ENCODE assay signal across 23 mouse cellular contexts in the genomic region with DNA sequence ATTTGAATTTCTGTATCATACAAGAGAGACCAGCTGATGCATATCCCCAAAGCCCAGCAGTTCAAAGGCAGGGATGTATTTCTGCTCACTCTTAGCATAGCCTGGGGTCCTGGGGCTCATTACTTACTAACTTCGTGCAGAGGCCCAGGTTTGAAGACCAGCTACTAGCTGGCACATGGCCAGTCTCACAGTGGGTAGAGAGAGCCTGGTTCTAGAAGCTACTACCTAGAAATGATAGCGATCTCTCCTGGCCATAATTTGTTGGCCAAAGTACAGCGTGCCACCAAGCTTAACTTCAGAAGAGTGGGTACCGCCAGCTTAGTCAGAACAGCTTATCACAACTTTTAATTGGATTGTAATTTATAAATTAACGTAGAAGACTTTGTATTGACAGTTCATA. TPM values are rescaled to one million over a fixed set of nuclear protein-coding genes. Genes with fewer than 3 reads are reported as not detected.
DNase-seq lines count a peak whose midpoint lies in the region; ATAC-seq and TF ChIP-seq lines count a peak whose summit lies in the region.
"Had no signal": no experiment of that assay in that cellular context is flagged by ENCODE, and none has a peak within 500 bp of the region (broad histone marks: within the 10 kb centered on the region; RNA-seq: fewer than 3 reads in every experiment).

No protein-coding gene starts in this region.

- no peak for TF ChIP-seq CTCF in intestine, postnatal 0 days (IDR thresholded peaks at IDR 0.05; ENCODE audit: low read depth)
- no peak for TF ChIP-seq CTCF in stomach, postnatal 0 days (IDR thresholded peaks at IDR 0.05; ENCODE audit: low read depth)

- no peaks in the 10 kb centered on the region for H3K9me3 ChIP-seq in intestine, postnatal 0 days (ENCODE audit: control insufficient read depth)
- no peaks in the 10 kb centered on the region for H3K9me3 ChIP-seq in intestine, embryonic 15.5 days
- H3K9me3 ChIP-seq in stomach, embryonic 16.5 days (replicated peaks; ENCODE audit: control insufficient read depth, low read length): no peaks in the 10 kb centered on the region
- H3K9me3 ChIP-seq in stomach, postnatal 0 days (ENCODE audit: control insufficient read depth, low read length): no peaks in the 10 kb centered on the region
- H3K9me3 ChIP-seq: embryonic facial prominence, embryonic 10.5 days; embryonic facial prominence, embryonic 12.5 days; forebrain, embryonic 13.5 days; forebrain, embryonic 15.5 days; G1E had no signal

- H3K4me3 ChIP-seq in intestine, postnatal 0 days (ENCODE audit: low read depth, low read length): no peak overlapping the region
- no peak overlapping the region for H3K4me3 ChIP-seq in intestine, embryonic 15.5 days (replicated peaks)
- no peak overlapping the region for H3K4me3 ChIP-seq in stomach, embryonic 16.5 days (replicated peaks; ENCODE audit: low read length)
- no peak overlapping the region for H3K4me3 ChIP-seq in stomach, postnatal 0 days (ENCODE audit: low read depth, low read length)
- H3K4me3 ChIP-seq: embryonic facial prominence, embryonic 10.5 days; embryonic facial prominence, embryonic 12.5 days; forebrain, embryonic 13.5 days; forebrain, embryonic 15.5 days had no signal

- peak; percentile 61 to 73 for DNase-seq in cerebellum, postnatal 10 days
- no peak for DNase-seq in cerebellum, adult 11-12 months
- DNase-seq in kidney, postnatal 25 days: peak; percentile 27 to 50
- no peak for DNase-seq in kidney, adult 11 months
- no peak for DNase-seq in stomach, postnatal 0 days (ENCODE audit: low spot score)
- DNase-seq: adrenal gland, adult 8-10 months; adrenal gland, postnatal 14 days; adrenal gland, postnatal 36 days; B cell, adult 2 months; cerebellum, adult 9-10 months; forebrain, postnatal 0 days had no signal

- H3K36me3 ChIP-seq in intestine, postnatal 0 days (ENCODE audit: control insufficient read depth, insufficient read depth): peaks cover 39% of the 10 kb centered on the region
- H3K36me3 ChIP-seq in intestine, embryonic 15.5 days: peaks cover 27% of the 10 kb centered on the region
- peaks cover 10% of the 10 kb centered on the region; the same call in 1 of the 2 replicates for H3K36me3 ChIP-seq in stomach, embryonic 16.5 days (ENCODE audit: control insufficient read depth, insufficient read depth, low read length)
- H3K36me3 ChIP-seq in stomach, postnatal 0 days (ENCODE audit: control insufficient read depth, insufficient read depth, low read length): peaks cover 20% of the 10 kb centered on the region

- H3K4me2 ChIP-seq in intestine, postnatal 0 days (replicated peaks; ENCODE audit: low read depth): no peak overlapping the region
- no peak overlapping the region for H3K4me2 ChIP-seq in intestine, embryonic 15.5 days (replicated peaks)
- H3K4me2 ChIP-seq in stomach, embryonic 16.5 days (ENCODE audit: low read depth, low read length): no peak overlapping the region
- no peak overlapping the region for H3K4me2 ChIP-seq in stomach, postnatal 0 days (replicated peaks; ENCODE audit: low read depth)
- H3K4me2 ChIP-seq: embryonic facial prominence, embryonic 12.5 days; forebrain, embryonic 13.5 days; forebrain, embryonic 15.5 days had no signal

- ATAC-seq in intestine, postnatal 0 days: peak; percentile 70
- ATAC-seq in intestine, embryonic 15.5 days: no peak
- no peak for ATAC-seq in stomach, embryonic 16.5 days (ENCODE audit: insufficient read depth, low FRiP score)
- ATAC-seq in stomach, postnatal 0 days (ENCODE audit: low FRiP score, low TSS enrichment): no peak
- ATAC-seq: activated CD4-positive, CD25-positive, alpha-beta regulatory T cell, adult 4 months; CD4-positive, CD25-positive, alpha-beta regulatory T cell, adult 4 months; forebrain, embryonic 13.5 days; forebrain, embryonic 15.5 days; forebrain, postnatal 0 days; Patski had no signal

- no peaks in the 10 kb centered on the region for H3K4me1 ChIP-seq in intestine, postnatal 0 days (replicated peaks; ENCODE audit: control insufficient read depth, insufficient read depth, low read length)
- no peaks in the 10 kb centered on the region for H3K4me1 ChIP-seq in intestine, embryonic 15.5 days (replicated peaks)
- no peaks in the 10 kb centered on the region for H3K4me1 ChIP-seq in stomach, embryonic 16.5 days (ENCODE audit: control insufficient read depth, insufficient read depth, low read length)
- H3K4me1 ChIP-seq in stomach, postnatal 0 days (replicated peaks; ENCODE audit: control insufficient read depth, insufficient read depth): no peaks in the 10 kb centered on the region
- H3K4me1 ChIP-seq: embryonic facial prominence, embryonic 10.5 days; embryonic facial prominence, embryonic 12.5 days had no signal

- 55% methylated on average over 5 of the region's 5 CpGs for WGBS in intestine, postnatal 0 days
- 80% methylated on average over 5 of the region's 5 CpGs for WGBS in intestine, embryonic 15.5 days
- WGBS in stomach, embryonic 16.5 days: 91% methylated on average over 5 of the region's 5 CpGs
- 81% methylated on average over 5 of the region's 5 CpGs for WGBS in stomach, postnatal 0 days

- no peak for TF ChIP-seq EP300 in stomach, postnatal 0 days (optimal IDR thresholded peaks at IDR 0.05)

- H3K27me3 ChIP-seq in intestine, postnatal 0 days (replicated peaks; ENCODE audit: control insufficient read depth, insufficient read depth, low read length): no peaks in the 10 kb centered on the region
- no peaks in the 10 kb centered on the region for H3K27me3 ChIP-seq in intestine, embryonic 15.5 days (replicated peaks)
- no peaks in the 10 kb centered on the region for H3K27me3 ChIP-seq in stomach, embryonic 16.5 days (ENCODE audit: control insufficient read depth, insufficient read depth, low read length)
- H3K27me3 ChIP-seq in stomach, postnatal 0 days (ENCODE audit: control insufficient read depth, insufficient read depth, low read length): no peaks in the 10 kb centered on the region
- H3K27me3 ChIP-seq: CH12.LX; embryonic facial prominence, embryonic 12.5 days; forebrain, embryonic 13.5 days; forebrain, embryonic 15.5 days; Patski had no signal

- H3K27ac ChIP-seq in intestine, postnatal 0 days (ENCODE audit: low read depth, low read length): 0 out of 2 replicates have a peak overlapping the region, but pooled peaks have one; percentile 4
- no peak overlapping the region for H3K27ac ChIP-seq in intestine, embryonic 15.5 days
- H3K27ac ChIP-seq in stomach, embryonic 16.5 days (ENCODE audit: low read length): peak overlapping the region; percentile 1; the same call in 1 of the 2 replicates
- H3K27ac ChIP-seq in stomach, postnatal 0 days (replicated peaks): no peak overlapping the region
- H3K27ac ChIP-seq: embryonic facial prominence, embryonic 10.5 days; embryonic facial prominence, embryonic 12.5 days; forebrain, embryonic 13.5 days; forebrain, embryonic 15.5 days had no signal

- H3K9ac ChIP-seq in intestine, postnatal 0 days (ENCODE audit: low read depth, low read length): no peak overlapping the region
- H3K9ac ChIP-seq in intestine, embryonic 15.5 days: no peak overlapping the region
- H3K9ac ChIP-seq in stomach, embryonic 16.5 days (ENCODE audit: low read length): no peak overlapping the region
- no peak overlapping the region for H3K9ac ChIP-seq in stomach, postnatal 0 days (ENCODE audit: low read length)
- H3K9ac ChIP-seq: embryonic facial prominence, embryonic 12.5 days; forebrain, embryonic 13.5 days; forebrain, embryonic 15.5 days; forebrain, postnatal 0 days had no signal

RNA-seq across cellular contexts. Expression of gene Abhd2, which starts 55.8 kb away (rescaled TPM):
- 34.8 and 36.2 TPM in 2 replicates for polyA plus RNA-seq in intestine, postnatal 0 days (2015; fragmentation: Nextera tagmentation; extraction: Ambion mirVana)
- polyA plus RNA-seq in intestine, embryonic 15.5 days (2015; fragmentation: Nextera tagmentation; extraction: Ambion mirVana): 14.3 and 16.3 TPM in 2 replicates
- 13.8 and 15.7 TPM in 2 replicates for polyA plus RNA-seq in stomach, embryonic 16.5 days (2015; fragmentation: Nextera tagmentation; extraction: Ambion mirVana)
- polyA plus RNA-seq in stomach, postnatal 0 days (2015; fragmentation: Nextera tagmentation; extraction: Ambion mirVana): 24.6 and 27.5 TPM in 2 replicates

RNA-seq across cellular contexts. Expression of gene Rlbp1, which starts 58.1 kb away (rescaled TPM):
- polyA plus RNA-seq in intestine, postnatal 0 days (2015; fragmentation: Nextera tagmentation; extraction: Ambion mirVana): 0.20 and 0.37 TPM in 2 replicates
- polyA plus RNA-seq in intestine, embryonic 15.5 days (2015; fragmentation: Nextera tagmentation; extraction: Ambion mirVana): 0.24 and 0.29 TPM in 2 replicates
- 0.44 and 0.75 TPM in 2 replicates for polyA plus RNA-seq in stomach, embryonic 16.5 days (2015; fragmentation: Nextera tagmentation; extraction: Ambion mirVana)
- polyA plus RNA-seq in stomach, postnatal 0 days (2015; fragmentation: Nextera tagmentation; extraction: Ambion mirVana): 0.16 and 0.28 TPM in 2 replicates
- polyA plus RNA-seq: CD4-positive, CD25-positive, alpha-beta regulatory T cell, adult 4 months; G1E; Patski had no signal

Comparison
In these comparisons a context has a peak if more than half of its experiments do, and no peak if none do; other contexts are left out.
1. DNase-seq: peak in cerebellum, postnatal 10 days (2 of 2) and kidney, postnatal 25 days (2 of 2); none in cerebellum, adult 11-12 months (single experiment), kidney, adult 11 months (single experiment) and stomach, postnatal 0 days (single experiment).
2. H3K27ac ChIP-seq: peak in intestine, postnatal 0 days (single experiment) and stomach, embryonic 16.5 days (single experiment); none in intestine, embryonic 15.5 days (single experiment) and stomach, postnatal 0 days (single experiment).